Mouse (Mus musculus) midbrain, embryonic 15.5 days (tissue): ENCODE measurements around the gene Abcc8. TPM values are rescaled to one million over a fixed set of nuclear protein-coding genes. Genes with fewer than 3 reads are reported as not detected.
A peak's percentile ranks its signal among the peaks of the same experiment; 100 is the strongest.
"Not testable (repeated sequence)": the region's sequence is repeated elsewhere in the genome, so short reads cannot be mapped to it uniquely, and the experiment has no call there.

Experiments used
- ATAC-seq: fragments of 200-750 bp; cut with Nextera tagmentation; replicated peaks from 2 replicates; pipeline ENCODE4 v1.8.0; 2017; ENCODE audit warnings: moderate TSS enrichment
- H3K27ac ChIP-seq: fragments of 300-500 bp; sonication (generic); 2 replicates; pipeline ENCODE4 v1.5.1; 2015; ENCODE audit warnings: mild to moderate bottlenecking, inconsistent platforms
- H3K27me3 ChIP-seq: fragments of 300-500 bp; sonication (generic); replicated peaks from 2 replicates; pipeline ENCODE4 v1.6.1; 2015; ENCODE audit warnings: inconsistent platforms
- H3K36me3 ChIP-seq: fragments of 300-500 bp; sonication (generic); replicated peaks from 2 replicates; pipeline ENCODE4 v1.6.1; 2015; ENCODE audit warnings: inconsistent platforms
- H3K4me1 ChIP-seq: fragments of 300-500 bp; sonication (generic); 2 replicates; pipeline ENCODE4 v1.6.1; 2015; ENCODE audit warnings: inconsistent platforms
- H3K4me2 ChIP-seq: fragments of 300-500 bp; sonication (generic); 2 replicates; pipeline ENCODE4 v1.6.1; 2015; ENCODE audit warnings: inconsistent platforms, mild to moderate bottlenecking, moderate library complexity
- H3K4me3 ChIP-seq: fragments of 300-500 bp; sonication (generic); 2 replicates; pipeline ENCODE4 v1.5.1; 2015; ENCODE audit warnings: mild to moderate bottlenecking, inconsistent platforms
- H3K9ac ChIP-seq: fragments of 300-500 bp; sonication (generic); 2 replicates; pipeline ENCODE4 v1.6.1; 2015; ENCODE audit warnings: mild to moderate bottlenecking, inconsistent platforms
- H3K9me3 ChIP-seq: fragments of 300-500 bp; sonication (generic); 2 replicates; pipeline ENCODE4 v1.6.1; 2016; ENCODE audit warnings: inconsistent platforms
- WGBS: fragments of 180-500 bp; shearing (Covaris S2); methylation state at CpG from one replicate; pipeline ENCODE4 v1.1.7; 2015; ENCODE audit warnings: mixed read lengths; 5-methylcytosine and 5-hydroxymethylcytosine counted together
- polyA plus RNA-seq: library from polyadenylated mRNA; unstranded; fragments of >200 nt; fragmentation: Nextera tagmentation; extraction: Ambion mirVana; gene quantifications from 2 replicates; pipeline ENCODE4 v1.2.1, GENCODE M21; 2015

The Abcc8 gene
- polyA plus RNA-seq, 1 experiment from 2014 or later = 9.3 TPM

DNA sequence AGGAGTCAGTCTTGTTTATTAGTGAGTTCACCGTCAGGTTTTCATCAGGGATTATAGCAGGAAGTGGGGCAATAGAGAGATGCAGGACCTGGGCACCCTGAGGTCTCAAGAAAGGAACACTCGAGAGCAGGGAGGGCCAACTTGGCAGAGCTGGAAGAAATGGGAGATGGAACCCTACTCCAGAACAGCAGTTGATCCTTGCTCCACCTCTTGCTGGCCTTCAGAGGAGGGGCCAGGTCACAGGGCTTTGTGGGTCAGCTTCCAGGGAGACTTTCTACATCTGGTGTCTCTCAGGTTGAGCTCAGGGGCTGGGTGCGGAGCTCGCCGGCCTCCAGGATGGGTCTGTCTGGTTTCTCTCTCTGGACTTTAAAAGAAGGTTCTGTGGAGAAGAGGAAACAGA lies 15.5 kb upstream of the Abcc8 start:
- H3K36me3 ChIP-seq = no peaks in the 10 kb centered on the region
- H3K27ac ChIP-seq = no peak overlapping the region
- H3K9ac ChIP-seq = no peak overlapping the region
- no peak for ATAC-seq
- WGBS = 91% methylated on average over 5 of the region's 5 CpGs
- H3K4me3 ChIP-seq = no peak overlapping the region
- H3K9me3 ChIP-seq = no peaks in the 10 kb centered on the region
- no peak overlapping the region for H3K4me2 ChIP-seq
- H3K4me1 ChIP-seq = no peaks in the 10 kb centered on the region
- no peaks in the 10 kb centered on the region for H3K27me3 ChIP-seq

GRCm38 (mm10) chr7:46184232-46184631 lies 4.4 kb upstream of the Abcc8 start:
- no peak overlapping the region for H3K27ac ChIP-seq
- H3K4me1 ChIP-seq = peaks cover 2% of the 10 kb centered on the region; the same call in 1 of the 2 replicates
- peaks cover 16% of the 10 kb centered on the region for H3K27me3 ChIP-seq
- H3K36me3 ChIP-seq = no peaks in the 10 kb centered on the region
- H3K9ac ChIP-seq = no peak overlapping the region
- no peak for ATAC-seq
- no peak overlapping the region for H3K4me3 ChIP-seq
- H3K9me3 ChIP-seq = no peaks in the 10 kb centered on the region
- no peak overlapping the region for H3K4me2 ChIP-seq

DNA sequence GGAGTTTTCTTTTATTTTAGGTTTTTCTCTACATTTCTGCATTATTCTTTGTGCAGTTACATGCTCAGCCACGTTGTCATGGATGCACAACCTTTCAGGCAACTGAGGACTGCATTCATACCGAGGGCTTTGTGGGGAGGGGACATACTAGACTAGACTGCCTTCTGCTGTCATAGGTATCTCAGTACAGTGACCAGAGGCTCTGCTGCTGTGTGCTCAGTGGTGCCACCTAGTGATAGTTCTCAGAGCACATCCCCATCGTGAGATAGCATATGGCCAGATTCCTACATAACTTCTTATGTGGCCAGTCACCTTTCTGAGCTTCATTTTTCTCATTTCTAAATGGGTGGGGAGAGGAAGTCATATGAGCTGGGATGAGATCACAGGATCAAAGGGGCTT lies 1.8 kb upstream of the Abcc8 start:
- Histone ChIP-seq H3K36me3 (no peaks in the 10 kb centered on the region), H3K9ac (no peak overlapping the region), H3K27me3 (peaks cover 29% of the 10 kb centered on the region), H3K4me1 (peaks cover 3% of the 10 kb centered on the region; the same call in 1 of the 2 replicates), H3K4me3 (no peak overlapping the region), H3K27ac (no peak overlapping the region), H3K9me3 (no peaks in the 10 kb centered on the region), H3K4me2 (no peak overlapping the region)
- ATAC-seq = peak; percentile 65
- 4% methylated on average over 3 of the region's 3 CpGs for WGBS

DNA sequence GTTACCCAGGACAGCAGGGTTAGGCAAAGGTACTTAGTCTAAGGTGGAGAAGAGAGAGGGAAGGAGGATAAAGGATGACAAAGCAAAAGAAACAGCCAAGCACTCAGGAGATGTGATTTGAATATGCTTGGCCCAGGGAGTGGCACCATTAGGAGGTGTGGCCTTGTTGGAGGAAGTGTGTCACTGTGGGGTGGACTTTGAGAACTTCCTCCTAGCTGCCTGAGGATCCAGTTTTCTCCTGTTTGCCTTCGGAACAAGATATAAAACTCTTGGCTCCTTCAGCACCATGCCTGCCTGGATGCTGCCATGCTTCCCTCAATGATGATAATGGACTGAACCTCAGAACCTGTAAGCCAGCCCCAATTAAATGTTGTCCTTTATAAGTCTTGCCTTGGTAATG lies 10.9 kb downstream of the Abcc8 start:
- H3K4me3 ChIP-seq, ATAC-seq, H3K36me3 ChIP-seq, H3K9ac ChIP-seq, H3K27me3 ChIP-seq, H3K4me1 ChIP-seq, H3K9me3 ChIP-seq, H3K4me2 ChIP-seq, H3K27ac ChIP-seq: not testable (repeated sequence)
- 93% methylated on average over 1 of the region's 1 CpGs for WGBS

GRCm38 (mm10) chr7:46168402-46168801 lies 11.4 kb downstream of the Abcc8 start:
- Histone ChIP-seq H3K27me3 (no peaks in the 10 kb centered on the region), H3K27ac (no peak overlapping the region), H3K4me3 (no peak overlapping the region), H3K9ac (no peak overlapping the region), H3K4me1 (no peaks in the 10 kb centered on the region), H3K36me3 (no peaks in the 10 kb centered on the region), H3K9me3 (no peaks in the 10 kb centered on the region), H3K4me2 (no peak overlapping the region)
- WGBS = 92% methylated on average over 6 of the region's 6 CpGs
- ATAC-seq = no peak

- Histone ChIP-seq H3K9me3 (no peaks in the 10 kb centered on the region), H3K4me3 (no peak overlapping the region), H3K9ac (no peak overlapping the region), H3K36me3 (no peaks in the 10 kb centered on the region), H3K4me2 (no peak overlapping the region), H3K4me1 (no peaks in the 10 kb centered on the region), H3K27me3 (no peaks in the 10 kb centered on the region), H3K27ac (no peak overlapping the region)
- 90% methylated on average over 7 of the region's 7 CpGs for WGBS
- no peak for ATAC-seq
Measured at GRCm38 (mm10) chr7:46167901-46168300, 11.9 kb downstream of the Abcc8 start.

DNA sequence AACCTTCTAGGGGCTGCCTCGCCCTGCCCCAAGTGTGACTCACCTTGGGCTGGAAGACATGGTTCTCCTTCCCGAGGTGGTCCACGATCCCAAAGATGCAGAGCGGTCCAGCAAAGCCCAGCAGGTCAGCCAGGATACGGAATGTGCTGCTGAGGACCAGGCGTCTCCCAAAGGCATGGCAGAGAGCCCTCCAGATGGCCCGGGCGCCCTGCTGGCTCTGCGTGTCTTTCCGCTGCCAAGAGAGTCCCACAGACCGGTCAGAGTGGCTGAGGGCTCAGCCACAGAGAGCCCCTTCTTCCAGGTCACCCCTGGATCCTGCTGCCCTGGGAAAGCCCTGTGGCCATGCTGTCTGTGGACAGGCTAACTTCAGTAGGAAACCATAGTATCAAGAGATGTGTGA lies 14.0 kb downstream of the Abcc8 start:
- H3K27me3 ChIP-seq = no peaks in the 10 kb centered on the region
- no peak overlapping the region for H3K4me2 ChIP-seq
- no peak for ATAC-seq
- H3K36me3 ChIP-seq = no peaks in the 10 kb centered on the region
- H3K4me3 ChIP-seq = no peak overlapping the region
- H3K4me1 ChIP-seq = 0 out of 2 replicates have a peak, but pooled peaks cover 5% of the 10 kb centered on the region
- H3K9ac ChIP-seq = no peak overlapping the region
- H3K9me3 ChIP-seq = no peaks in the 10 kb centered on the region
- no peak overlapping the region for H3K27ac ChIP-seq
- WGBS = 96% methylated on average over 11 of the region's 11 CpGs

DNA sequence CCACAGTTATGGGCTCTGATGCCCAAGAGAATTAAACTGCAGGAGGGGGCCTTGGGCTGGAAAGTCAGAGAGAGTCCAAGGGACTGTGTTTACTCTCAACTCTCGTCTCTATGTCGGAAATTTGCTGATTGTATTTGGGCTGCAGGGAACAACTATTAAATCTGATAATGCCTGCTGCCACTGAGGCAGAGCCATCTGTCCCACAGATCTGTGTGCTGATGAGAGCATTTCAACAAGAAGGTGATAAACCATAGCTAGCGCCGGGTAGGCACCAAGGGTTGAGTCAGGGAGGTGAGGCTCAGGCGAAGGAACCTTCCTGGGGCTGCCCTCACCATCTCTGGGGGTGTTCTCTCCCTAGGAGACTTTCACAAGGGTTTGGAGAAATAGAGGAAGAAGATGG lies 17.1 kb downstream of the Abcc8 start:
- Histone ChIP-seq H3K4me2 (no peak overlapping the region), H3K36me3 (no peaks in the 10 kb centered on the region), H3K27ac (no peak overlapping the region), H3K4me1 (0 out of 2 replicates have a peak, but pooled peaks cover 5% of the 10 kb centered on the region), H3K9ac (no peak overlapping the region), H3K27me3 (no peaks in the 10 kb centered on the region), H3K4me3 (no peak overlapping the region), H3K9me3 (no peaks in the 10 kb centered on the region)
- 85% methylated on average over 5 of the region's 5 CpGs for WGBS
- no peak for ATAC-seq

DNA sequence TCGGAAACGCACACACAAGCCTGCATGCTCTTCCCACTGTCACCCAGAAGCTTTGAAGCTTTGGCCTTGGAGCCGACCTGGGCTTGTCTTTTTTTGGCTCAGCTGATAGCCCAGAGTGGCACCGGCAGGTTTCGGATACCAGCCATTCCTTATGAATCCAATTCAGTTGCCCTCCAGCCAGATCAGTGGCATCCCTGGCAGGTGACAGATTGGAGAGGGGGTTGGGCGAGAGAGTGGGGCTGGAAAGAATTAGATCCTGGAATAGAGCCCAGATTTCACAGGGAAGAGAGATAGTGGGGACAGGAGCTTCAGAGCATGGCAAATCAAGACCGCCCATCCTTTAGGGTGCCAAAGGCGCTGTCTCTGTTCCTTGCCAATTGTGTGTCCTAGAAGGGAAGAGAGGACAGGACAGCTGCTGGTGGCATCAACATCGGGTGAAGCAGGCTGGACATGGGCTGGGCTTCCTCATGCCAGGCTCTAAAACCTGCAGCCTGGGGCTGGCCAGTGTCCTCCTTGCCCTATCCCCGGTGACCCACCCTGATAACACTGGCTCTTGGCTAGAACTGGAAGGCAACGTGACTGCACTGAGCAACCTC lies 17.6 kb downstream of the Abcc8 start:
- Histone ChIP-seq H3K9ac (no peak overlapping the region), H3K4me2 (no peak overlapping the region), H3K4me1 (0 out of 2 replicates have a peak, but pooled peaks cover 5% of the 10 kb centered on the region), H3K36me3 (no peaks in the 10 kb centered on the region), H3K27ac (no peak overlapping the region), H3K4me3 (no peak overlapping the region), H3K27me3 (no peaks in the 10 kb centered on the region), H3K9me3 (no peaks in the 10 kb centered on the region)
- 64% methylated on average over 11 of the region's 11 CpGs for whole genome bisulfite sequencing
- ATAC-seq = no peak

GRCm38 (mm10) chr7:46161615-46162014 lies 18.2 kb downstream of the Abcc8 start:
- 29% methylated on average over 3 of the region's 3 CpGs for WGBS
- Histone ChIP-seq H3K4me2 (no peak overlapping the region), H3K9me3 (no peaks in the 10 kb centered on the region), H3K4me1 (0 out of 2 replicates have a peak, but pooled peaks cover 5% of the 10 kb centered on the region), H3K36me3 (no peaks in the 10 kb centered on the region), H3K4me3 (no peak overlapping the region), H3K9ac (no peak overlapping the region), H3K27me3 (no peaks in the 10 kb centered on the region), H3K27ac (no peak overlapping the region)
- ATAC-seq = no peak

- no peak for ATAC-seq
Measured at GRCm38 (mm10) chr7:46157746-46158145, 22.1 kb downstream of the Abcc8 start.

GRCm38 (mm10) chr7:46154498-46155488 lies 25.0 kb downstream of the Abcc8 start:
- Histone ChIP-seq H3K36me3 (no peaks in the 10 kb centered on the region), H3K27me3 (no peaks in the 10 kb centered on the region), H3K4me3 (no peak overlapping the region), H3K4me2 (no peak overlapping the region), H3K27ac (no peak overlapping the region; the same call in 1 of the 2 replicates), H3K9me3 (no peaks in the 10 kb centered on the region), H3K4me1 (peaks cover 17% of the 10 kb centered on the region), H3K9ac (no peak overlapping the region)
- no peak for ATAC-seq
- 24% methylated on average over 18 of the region's 18 CpGs for WGBS

More at GRCm38 (mm10) chr7:46157746-46158145, 22.1 kb downstream of the Abcc8 start:
- no peaks in the 10 kb centered on the region for H3K36me3 ChIP-seq
- H3K4me2 ChIP-seq = no peak overlapping the region
- H3K9ac ChIP-seq = no peak overlapping the region
- no peaks in the 10 kb centered on the region for H3K27me3 ChIP-seq
- no peak overlapping the region for H3K27ac ChIP-seq
- no peaks in the 10 kb centered on the region for H3K9me3 ChIP-seq
- 62% methylated on average over 7 of the region's 7 CpGs for WGBS
- no peak overlapping the region for H3K4me3 ChIP-seq
- H3K4me1 ChIP-seq = peaks cover 20% of the 10 kb centered on the region
